Mouse (Mus musculus): Measurements from ENCODE around the gene 1700016K19Rik.
"Not testable (repeated sequence)": the region's sequence is repeated elsewhere in the genome, so short reads cannot be mapped to it uniquely, and the experiment has no call there.

1700016K19Rik gene

DNA sequence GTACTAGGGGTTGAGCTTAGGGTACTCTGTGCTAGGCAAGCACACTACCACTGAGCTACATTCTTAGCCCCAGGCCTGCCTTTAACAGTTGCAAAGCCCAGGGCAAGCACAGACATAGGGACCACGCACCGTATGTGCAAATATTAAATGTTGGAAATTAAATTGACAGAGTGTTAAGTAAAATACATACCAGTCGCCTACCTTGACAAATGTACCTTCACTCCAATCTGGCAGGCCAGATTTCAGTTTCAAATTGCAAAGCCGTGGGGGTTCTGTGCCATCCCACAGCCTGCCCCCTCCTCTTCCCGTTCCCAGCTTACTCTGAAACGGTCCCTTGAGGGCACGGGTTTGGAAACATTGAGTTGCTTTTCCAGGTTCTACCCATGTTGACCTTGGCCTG lies 13.8 kb upstream of the 1700016K19Rik start:
- no peak for DNase-seq

DNA sequence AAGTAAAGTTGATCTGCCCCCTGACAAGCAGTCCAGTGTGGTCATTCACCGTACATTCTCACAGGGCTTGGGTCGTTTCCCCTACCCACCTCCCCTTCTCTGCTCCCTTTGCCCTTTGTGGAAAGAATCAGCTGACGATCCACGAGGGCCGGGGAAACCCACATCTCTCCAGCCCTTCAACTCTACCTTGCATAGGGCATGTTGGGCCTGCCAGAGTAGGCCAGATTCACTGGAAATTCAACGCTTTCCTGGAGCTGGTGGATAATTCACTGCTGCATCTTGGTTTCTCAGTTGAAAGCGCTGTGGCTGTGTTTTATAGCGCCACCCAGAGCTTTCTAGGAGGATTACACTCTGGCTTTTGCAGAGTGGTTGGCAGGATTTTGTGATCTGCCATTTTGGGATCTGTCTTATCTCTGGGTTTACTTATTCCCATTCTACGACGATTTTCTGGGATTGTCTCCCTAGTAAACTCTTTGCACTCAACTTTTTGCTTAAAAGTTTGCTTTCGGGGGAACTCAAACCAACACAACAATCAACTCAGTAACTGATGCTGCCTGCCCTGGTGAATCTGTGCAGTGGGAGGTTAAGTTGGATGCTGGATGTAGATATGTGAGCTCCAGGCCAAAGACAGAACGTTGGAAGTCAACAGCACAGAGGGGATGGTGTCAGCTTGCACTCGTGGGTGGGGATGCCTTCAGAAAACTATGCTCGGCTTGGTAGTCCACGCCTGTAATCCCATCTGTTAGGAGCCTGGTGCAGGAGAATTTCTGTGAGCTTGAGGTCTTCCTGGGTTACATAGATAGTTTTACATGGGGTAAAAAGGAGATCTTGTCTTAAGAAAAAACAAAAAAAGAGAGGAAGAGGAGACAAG lies 8.5 kb upstream of the 1700016K19Rik start:
- DNase-seq, result no peak

DNA sequence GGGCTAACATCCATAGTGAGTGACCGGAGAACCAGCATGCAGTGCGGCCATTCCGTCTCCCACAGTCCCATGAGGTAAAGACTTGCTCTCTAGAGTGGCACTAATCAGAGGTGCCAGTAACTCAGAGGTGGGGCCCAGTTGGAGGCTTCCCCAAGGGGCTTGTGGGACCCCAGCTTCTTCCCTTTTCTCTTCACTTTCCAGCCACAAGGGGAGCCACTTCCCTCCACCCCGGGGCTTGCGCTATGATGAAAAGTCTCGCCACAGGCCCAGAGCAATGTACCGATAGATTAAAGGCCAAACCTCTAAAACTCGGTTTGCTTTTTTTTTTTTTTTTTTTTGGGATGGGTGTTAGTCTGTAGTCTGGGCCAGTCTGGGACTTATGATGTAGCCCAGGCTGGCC lies 7.8 kb upstream of the 1700016K19Rik start:
- DNase-seq, result no peak

DNA sequence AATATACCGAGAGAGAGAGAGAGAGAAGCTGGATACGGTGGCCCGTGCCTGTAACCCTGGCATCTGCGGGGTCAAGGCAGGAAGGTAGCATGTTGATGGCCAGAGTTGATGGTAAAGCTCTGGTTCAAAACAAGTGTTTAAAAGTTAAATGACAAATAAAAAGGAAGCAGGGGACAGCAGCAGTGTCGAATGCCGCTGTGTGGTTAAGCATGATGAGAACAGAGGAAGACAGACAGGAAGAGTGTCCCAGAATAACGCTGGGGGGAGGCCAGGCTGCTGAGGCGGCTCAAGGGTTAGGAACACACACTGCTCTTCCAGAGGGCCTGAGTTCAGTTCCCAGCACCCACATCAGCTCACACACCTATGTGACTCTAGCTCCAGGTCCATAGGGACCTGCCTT lies 7.2 kb upstream of the 1700016K19Rik start:
- DNase-seq, result no peak

DNA sequence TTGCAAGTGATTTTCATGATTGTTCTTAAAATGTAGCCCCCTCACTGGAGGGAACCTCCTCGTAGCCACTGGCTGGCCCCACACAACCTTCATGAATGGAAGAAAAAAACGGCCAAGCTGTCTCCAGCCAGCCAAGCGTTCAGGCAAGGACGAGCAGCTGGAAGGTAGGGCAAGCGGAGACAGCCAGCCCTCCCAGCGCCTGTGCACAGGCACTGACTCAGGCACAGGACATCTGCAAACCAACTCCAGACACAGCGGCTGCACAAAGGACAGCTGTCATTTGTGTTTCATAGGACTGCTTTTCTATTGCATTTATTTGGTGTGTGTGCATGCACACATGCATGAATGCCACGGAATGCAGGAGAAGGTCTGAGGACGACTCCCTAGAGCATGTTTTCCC lies 5.4 kb upstream of the 1700016K19Rik start:
- no peak for DNase-seq

DNA sequence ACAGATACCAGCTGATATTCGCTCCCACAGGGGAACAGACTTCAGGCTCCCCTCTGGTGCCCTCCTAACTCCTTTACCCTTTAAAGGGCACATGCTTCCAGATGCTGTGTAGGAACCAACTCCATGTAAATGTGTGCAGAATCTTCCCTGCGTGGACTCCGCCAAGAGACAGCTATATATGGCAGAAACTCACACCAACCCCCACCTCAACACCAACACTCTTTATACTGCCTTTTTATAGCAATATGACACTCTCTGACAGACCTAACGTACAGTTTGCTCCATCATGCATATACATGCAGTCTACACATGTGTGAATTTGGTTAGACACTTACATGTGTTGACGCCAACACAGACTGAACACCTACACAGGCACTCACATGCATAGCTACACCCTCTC lies 989 bp downstream of the 1700016K19Rik start:
- no peak for DNase-seq

DNA sequence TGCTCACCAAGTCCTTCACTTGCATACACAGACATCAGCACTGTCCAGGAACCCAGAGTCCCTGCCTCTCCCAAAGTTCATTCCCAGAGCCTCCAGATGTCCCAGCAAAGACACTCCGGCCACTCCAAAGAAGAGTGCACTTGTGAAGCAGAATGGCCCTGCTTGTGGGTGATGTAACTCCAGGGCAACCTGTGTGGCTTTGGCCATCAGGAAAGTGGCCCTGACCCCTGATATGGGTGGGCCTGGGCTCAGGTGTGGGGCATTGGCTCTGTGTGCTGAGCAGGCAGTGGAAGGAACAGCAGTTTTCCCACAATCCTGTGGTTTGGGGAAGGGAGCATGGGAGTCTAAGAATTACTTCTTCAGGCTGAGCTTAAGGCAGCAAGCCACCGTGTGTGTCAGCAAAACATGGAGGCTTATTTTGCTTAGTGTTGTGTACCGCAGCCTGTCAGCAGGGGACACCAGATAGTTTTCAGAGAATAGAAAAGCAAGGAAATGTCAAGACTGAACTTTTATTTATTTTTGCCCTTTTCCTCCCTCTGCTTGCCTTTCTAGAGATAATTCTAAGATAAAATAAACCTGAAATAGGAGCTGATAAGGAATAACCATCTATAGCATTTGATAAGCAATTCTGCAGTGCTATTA lies 1.6 kb downstream of the 1700016K19Rik start:
- DNase-seq, result no peak

DNA sequence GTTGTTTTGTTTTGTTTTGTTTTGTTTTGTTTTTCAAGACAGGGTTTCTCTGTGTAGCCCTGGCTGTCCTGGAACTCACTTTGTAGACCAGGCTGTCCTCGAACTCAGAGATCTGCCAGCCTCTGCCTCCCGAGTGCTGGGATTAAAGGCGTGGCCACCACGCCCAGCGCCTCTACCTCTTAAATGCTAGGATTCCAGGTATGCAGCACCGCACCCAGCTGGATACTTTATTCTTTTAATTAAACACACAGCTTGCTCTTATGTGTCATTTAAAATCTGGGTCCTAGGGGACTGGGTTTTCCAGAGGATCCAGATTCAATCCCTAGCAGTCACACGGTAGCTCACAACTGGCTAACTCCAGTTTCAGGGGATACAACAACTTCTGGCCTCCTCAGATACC lies 4.6 kb downstream of the 1700016K19Rik start:
- not testable (repeated sequence) for DNase-seq

DNA sequence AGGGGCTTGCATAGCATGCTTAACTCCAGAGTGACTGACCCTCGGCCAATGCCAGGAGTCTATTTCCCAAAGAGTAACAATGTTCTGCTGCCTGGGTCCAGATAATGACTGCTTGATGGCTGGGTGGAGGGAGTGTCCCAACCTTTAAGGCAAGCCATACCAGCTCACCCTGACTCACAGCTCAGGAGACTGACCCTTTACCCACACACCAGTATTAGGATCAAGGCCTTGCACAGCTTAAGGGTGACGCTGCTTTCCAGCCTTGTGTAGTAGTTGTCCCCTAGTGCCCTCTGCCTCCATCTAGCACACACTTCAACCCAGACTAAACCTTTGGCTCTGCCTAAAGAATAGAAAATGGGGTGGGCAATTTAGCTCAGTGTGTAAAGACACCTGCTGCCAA lies 8.4 kb downstream of the 1700016K19Rik start:
- no peak for DNase-seq

DNA sequence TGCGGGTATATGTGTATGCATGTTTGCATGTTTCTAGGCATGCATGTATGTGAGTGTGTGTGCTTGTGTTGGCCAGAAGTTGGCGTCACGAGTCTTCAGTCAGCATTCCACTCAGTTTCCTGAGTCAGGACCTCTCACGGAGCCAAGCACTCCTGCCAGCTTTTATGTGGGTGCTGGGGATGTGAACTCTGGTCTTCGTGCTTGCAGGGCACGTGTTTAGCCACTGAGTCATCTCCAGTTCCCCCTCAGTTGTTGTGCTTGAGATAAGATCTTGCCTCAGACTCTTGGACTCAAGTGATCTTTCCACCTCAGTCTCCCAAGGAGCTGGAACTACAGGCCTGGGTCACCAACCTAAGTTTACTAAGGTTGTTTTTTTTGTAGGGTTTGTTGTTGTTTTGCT lies 9.4 kb downstream of the 1700016K19Rik start:
- DNase-seq, result no peak

DNA sequence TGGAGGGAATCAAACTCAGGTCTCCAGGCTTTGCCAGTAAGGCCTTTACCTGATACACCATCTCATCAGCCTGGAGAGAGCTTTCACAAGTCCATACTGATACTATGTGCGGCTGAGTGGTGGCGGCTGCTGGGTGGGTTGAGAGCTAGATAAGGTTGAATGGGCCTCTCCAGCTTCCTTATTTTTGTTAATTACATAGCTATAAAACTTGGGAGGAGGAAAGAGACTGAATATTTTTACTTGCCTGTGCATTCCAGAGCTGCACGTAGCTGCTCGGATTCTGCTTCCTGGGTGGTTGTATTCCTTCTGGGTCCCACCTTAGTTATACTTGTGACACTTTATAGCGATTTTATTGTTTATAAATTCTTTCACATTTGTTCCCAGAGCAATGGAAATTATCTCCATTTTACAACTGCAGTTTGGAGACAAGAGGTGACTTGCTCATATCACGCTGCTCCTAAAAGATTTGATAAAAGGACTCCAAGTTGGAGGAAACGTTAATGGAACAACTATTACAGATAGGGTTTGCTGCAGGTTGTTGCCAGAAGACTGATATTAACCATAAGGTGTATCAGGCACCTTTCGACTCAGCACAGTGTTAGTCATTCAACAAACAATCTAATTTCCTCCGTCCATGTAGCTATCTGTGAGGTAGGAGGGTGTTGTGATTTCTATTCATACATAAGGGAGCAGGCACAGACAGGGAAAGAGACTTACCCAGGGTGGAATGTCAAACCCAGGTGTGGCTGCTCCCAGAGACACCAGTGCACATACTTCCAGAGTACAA lies 11.3 kb downstream of the 1700016K19Rik start:
- no peak for DNase-seq

DNA sequence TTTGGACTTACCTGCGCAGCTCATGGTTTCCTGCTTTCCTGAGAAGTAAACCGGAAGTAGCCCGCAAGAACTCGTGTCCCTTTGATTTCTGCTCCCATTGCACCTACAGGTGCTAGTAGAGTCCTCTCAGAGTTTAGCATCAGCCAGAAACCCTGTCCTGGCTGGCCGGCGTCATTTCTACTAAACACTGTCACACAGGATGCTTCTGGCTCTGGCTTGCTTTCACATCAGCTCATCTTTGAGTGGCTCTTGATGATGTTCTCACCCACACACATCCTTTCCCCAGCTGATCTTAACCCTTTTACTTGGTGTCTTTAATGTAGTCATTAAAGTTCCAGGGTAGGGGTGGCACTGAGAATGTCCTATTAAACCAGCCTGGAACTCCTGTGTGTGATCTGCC lies 15.5 kb downstream of the 1700016K19Rik start:
- DNase-seq, result no peak

DNA sequence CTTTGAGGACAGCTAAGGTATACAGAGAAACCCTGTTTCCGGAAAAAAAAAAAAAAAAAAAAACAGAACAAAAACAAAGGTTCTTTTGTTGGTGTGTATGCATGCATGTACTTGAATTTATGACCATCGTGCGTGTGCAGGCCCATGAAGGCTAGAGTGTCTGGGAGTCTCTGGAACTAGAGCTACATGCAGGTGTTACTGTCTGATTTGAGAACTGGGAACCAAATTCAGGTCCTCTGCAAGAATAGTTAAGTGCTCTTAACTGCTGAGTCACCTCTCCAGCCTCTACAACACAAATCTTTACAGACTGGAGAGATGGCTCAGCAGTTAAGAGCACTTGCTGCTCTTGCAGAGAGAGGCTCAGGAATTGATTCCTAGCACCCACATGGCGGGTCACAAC lies 16.1 kb downstream of the 1700016K19Rik start:
- DNase-seq, result no peak

DNA sequence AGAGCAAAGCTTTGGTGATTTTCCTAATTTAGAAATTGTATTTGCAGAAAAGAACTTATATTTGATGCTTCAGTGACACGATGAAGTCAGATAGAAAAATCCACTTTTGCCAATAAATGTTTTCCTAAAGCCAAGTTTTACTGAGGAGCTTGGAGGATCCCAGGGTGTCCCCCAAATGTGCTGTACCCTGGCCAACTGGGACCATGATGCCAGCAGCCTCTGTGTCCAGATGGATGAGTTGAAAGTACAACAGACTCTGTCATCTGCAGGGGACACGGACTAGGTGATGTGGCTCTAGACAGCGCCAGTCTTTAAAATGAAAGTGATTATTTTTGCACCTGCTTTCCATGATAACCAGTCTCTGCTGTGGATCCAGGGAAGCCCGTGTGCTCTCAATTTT lies 20.2 kb downstream of the 1700016K19Rik start:
- peak; percentile 31 for DNase-seq

DNA sequence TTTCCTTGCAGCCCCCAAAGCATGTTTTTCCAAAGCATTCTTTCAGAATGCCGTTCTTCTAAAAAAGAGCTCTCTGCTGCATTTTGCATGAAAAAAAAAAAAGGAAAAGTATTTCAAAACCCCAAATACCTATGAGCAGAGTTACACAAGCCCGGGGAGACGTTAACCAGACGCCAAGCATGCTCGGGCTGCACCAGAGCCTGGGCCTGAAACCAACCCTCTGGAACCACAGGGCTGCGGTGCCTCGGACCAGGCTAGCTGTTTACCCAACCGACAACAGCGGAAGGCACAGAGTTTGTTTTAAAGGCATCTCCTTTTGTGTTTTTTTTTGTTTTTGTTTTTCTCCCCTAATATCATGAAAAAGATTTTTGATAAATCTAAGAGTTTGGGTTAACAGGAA lies 21.2 kb downstream of the 1700016K19Rik start:
- no peak for DNase-seq

DNA sequence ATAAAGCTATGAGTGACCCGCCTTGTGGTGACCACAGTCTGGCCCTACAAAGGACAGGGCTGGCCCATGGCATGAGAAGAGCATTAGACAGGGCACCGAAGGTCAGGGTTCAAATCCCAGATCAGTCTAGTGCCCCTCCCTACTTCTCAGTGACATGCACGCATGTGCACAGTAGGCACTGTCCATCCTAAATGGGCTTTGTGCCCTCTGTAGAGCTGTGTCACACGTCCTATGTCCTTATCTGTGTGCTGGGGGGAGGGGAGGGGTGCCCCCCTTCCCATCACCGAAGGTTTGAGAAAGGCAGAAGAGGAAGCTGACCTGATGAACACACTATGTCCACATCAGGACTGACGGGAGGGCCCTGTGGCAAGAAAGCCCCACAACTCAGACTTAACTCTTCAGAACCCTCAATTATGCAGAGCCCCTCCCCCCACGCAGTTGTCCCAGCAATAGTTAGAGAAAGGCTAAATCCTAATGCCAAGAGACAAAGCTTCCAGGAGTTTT lies 25.4 kb downstream of the 1700016K19Rik start:
- DNase-seq, result no peak

DNA sequence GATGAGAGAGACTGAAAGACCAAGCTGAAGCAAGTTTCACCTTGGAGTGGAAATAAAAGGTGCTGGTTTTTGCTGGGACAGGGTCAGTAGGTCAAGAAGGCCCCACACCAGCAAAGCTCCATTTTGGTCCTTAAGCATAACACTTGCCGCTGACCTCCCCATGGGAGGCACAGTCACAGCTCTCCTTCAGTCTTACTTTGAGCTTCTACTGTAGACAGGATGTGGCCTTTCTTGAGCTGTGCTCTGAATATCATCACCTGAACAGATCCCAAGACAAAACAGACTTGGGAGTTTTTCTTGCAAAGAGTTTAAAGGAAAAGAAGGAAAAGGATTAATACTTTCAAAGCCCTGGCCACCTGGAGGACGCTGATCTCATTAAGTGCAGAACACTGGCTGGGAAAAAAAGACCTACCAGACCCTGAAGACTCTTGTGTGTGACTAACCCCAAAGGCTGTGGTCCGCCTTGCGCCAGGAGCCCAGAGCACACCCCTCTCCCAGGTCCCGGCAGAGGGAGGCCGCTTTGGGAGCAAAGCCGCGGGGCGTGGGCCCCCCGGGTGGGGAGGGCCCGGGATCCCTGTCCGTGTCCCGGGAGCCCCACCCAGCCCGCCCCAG lies 26.9 kb downstream of the 1700016K19Rik start:
- peak; percentile 37 for DNase-seq

DNA sequence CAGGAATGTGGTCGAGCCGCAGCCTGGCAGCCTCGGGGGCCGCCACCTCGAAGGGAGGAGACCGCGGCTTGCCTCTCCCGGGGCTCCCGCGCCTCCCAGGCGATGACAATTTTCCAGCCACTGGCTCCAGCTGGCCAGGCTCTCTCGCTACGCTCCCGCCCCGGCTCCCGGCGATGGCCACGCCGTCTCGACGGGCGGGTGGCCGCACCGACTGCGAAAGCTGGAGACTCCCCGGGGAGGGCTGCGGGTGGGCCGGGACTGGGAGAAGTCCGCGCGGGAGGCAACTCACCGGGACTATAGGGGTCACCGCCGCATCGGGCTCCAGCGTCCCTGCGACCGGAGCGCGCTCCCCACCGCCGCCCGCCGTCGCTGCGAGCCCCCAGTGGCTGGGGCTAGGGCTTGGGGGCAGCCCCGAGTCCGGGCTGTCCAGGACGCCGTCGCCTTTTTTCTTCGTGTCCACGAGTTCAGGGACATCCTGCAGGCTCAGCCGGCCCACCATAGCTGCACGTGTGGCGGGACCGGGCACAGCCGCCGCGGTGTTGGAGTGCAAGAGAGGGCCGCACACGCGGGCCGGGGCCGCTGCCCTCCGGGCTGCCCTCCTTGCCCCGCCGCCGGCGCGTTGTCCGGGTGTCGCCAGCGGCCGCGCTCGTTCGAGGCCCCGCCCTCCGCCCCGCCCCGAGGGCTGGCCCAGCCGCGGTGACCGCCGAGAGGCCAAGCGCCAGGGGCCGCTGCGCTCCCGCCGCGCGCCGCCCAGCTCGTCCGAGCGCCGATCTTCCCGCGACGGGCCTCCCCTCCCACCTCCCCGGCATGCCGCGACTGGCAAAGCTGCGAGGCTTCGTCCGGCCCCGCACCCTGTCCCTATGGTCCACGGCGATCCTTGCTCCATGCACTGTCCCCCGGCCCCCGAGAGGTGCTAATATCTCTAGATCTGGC lies 27.7 kb downstream of the 1700016K19Rik start, which contains the start of gene Rflnb:
Gene Rflnb (minus strand): TSS at position 644 of the 933 bp plus-strand sequence.
- peak; percentile 75 for DNase-seq

DNA sequence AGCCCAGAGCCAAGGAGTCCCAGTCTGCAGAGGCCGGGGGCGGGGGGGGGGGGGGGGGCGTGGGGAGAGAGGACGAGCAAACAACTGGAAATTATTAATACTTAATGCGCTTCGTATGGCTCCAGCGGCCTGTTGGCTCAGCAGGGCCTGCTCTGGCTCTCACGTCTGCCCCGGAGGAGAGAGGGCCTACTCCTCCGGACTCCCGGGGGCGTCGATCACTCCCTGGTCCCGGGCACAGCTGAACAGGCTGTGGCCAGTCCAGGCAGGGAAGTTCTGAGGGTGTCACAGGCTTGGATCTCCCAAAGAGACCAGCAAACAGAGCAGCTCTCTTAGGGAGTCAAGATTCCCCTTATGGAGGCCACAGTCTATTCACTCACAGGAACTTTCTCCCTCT lies 28.4 kb downstream of the 1700016K19Rik start:
- DNase-seq, result peak; percentile 36

DNA sequence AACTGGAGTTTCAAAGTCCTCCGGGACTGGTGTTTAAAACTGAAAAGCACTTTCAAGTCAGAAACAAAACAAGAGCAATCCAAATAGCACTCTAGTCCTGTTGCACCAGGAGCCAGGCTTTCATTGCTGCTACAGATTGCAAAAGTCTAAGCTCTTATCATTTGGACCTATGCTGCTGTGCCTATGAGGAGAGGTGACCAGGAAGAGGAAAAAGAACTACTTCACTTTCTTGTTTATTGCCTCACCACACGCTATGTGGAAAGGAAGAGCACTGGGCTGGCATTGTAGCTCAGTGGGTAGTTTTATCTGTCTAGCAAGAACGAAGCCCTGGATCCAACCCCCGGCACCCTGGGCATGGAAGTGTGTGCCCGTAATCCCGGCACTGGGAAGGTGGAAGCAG lies 33.6 kb downstream of the 1700016K19Rik start:
- peak; percentile 10 for DNase-seq

DNA sequence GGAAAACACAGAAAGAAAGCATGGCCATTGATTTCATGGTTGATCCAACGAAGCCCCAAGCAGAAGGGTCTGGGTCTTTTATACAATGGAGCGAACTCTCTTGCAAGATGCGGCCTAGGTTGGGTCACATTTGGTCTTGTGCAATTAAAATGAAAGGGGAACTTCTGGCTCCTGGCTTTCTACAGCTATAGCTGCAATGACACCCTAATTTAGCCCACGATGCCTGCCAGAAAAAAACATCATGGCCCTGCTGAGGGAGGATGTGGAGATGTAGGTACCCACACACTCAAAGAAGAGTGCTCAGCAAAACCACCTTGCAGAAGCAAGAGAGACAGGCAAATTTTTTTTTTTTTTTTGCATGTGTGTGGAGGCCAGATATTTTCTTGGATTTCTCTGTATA lies 34.1 kb downstream of the 1700016K19Rik start:
- DNase-seq, result no peak

DNA sequence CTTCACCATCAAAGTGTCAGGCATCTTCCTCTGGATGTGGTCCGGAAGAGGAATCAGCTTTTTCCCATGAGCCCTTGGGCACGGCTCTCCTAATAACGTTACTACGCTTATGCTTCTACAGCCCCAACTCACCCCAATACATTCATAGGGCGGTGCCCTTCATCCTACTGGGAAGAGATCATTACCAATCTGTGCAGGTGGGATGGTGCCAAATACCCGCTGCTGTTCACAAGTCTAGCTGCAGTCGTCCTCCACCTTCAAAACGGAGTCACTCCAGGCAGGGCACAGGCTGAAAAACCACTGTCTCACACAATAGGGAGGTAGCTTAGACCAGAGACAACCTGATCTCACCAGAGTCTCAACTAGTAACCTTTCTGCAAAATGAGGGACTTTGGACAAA lies 35.5 kb downstream of the 1700016K19Rik start:
- peak; percentile 72 for DNase-seq

Measured in cerebellum, adult 9-10 months (tissue).